9 mouse cellular contexts compared by ENCODE assay signal in genomic region chr6:55487726-55488125, GRCm38 (mm10). TPM values are rescaled to one million over a fixed set of nuclear protein-coding genes. Genes with fewer than 3 reads are reported as not detected.
DNase-seq lines count a peak whose midpoint lies in the region; ATAC-seq and TF ChIP-seq lines count a peak whose summit lies in the region.
"Had no signal": no experiment of that assay in that cellular context is flagged by ENCODE, and none has a peak within 500 bp of the region (broad histone marks: within the 10 kb centered on the region; RNA-seq: fewer than 3 reads in every experiment).

No protein-coding gene starts in this region.

- WGBS in embryonic facial prominence, embryonic 11.5 days, result 60% methylated on average over 6 of the region's 6 CpGs
- WGBS in embryonic facial prominence, embryonic 10.5 days, result 72% methylated on average over 6 of the region's 6 CpGs
- WGBS in heart, embryonic 13.5 days, result 39% methylated on average over 6 of the region's 6 CpGs
- 44% methylated on average over 6 of the region's 6 CpGs for WGBS in lung, adult 2 months

- H3K27ac ChIP-seq in embryonic facial prominence, embryonic 11.5 days (replicated peaks; ENCODE audit: low read depth, low read length), result no peak overlapping the region
- H3K27ac ChIP-seq in embryonic facial prominence, embryonic 10.5 days (replicated peaks), result no peak overlapping the region
- no peak overlapping the region for H3K27ac ChIP-seq in heart, embryonic 13.5 days (replicated peaks)
- H3K27ac ChIP-seq: neural tube, embryonic 15.5 days had no signal

- H3K4me1 ChIP-seq in embryonic facial prominence, embryonic 11.5 days (ENCODE audit: control insufficient read depth, insufficient read depth, low read length), result no peaks in the 10 kb centered on the region
- peaks cover 25% of the 10 kb centered on the region for H3K4me1 ChIP-seq in embryonic facial prominence, embryonic 10.5 days
- H3K4me1 ChIP-seq in heart, embryonic 13.5 days, result peaks cover 19% of the 10 kb centered on the region
- H3K4me1 ChIP-seq in lung, adult 2 months (ENCODE audit: control insufficient read depth, insufficient read depth, low read length), result no peaks in the 10 kb centered on the region

- H3K4me2 ChIP-seq in embryonic facial prominence, embryonic 11.5 days (ENCODE audit: low read depth, low read length), result no peak overlapping the region
- no peak overlapping the region for H3K4me2 ChIP-seq in heart, embryonic 13.5 days
- H3K4me2 ChIP-seq: neural tube, embryonic 15.5 days had no signal

- no peak overlapping the region for H3K4me3 ChIP-seq in embryonic facial prominence, embryonic 11.5 days (ENCODE audit: low read depth, low read length)
- no peak overlapping the region for H3K4me3 ChIP-seq in embryonic facial prominence, embryonic 10.5 days
- H3K4me3 ChIP-seq in heart, embryonic 13.5 days, result no peak overlapping the region
- no peak overlapping the region for H3K4me3 ChIP-seq in lung, adult 2 months (replicated peaks; ENCODE audit: extremely low read depth, low read depth, low read length)
- H3K4me3 ChIP-seq: neural tube, embryonic 15.5 days had no signal

- ATAC-seq in embryonic facial prominence, embryonic 11.5 days (replicated peaks; ENCODE audit: insufficient number of reproducible peaks, low FRiP score, low TSS enrichment, low read depth), result 0 out of 2 replicates have a peak, but pooled peaks have one; percentile 19
- 0 out of 2 replicates have a peak, but pooled peaks have one; percentile 44 for ATAC-seq in heart, embryonic 13.5 days (ENCODE audit: extremely low read depth, insufficient number of reproducible peaks, low FRiP score, low TSS enrichment)
- ATAC-seq in megakaryocyte-erythroid progenitor cell, adult 5-6 weeks (replicated peaks; ENCODE audit: low FRiP score, low TSS enrichment, poor library complexity, severe bottlenecking), result no peak; the same call in 1 of the 2 replicates

- TF ChIP-seq CTCF in lung, adult 2 months (IDR thresholded peaks at IDR 0.05; ENCODE audit: insufficient read depth, low read length), result no peak

- H3K9me3 ChIP-seq in embryonic facial prominence, embryonic 11.5 days (replicated peaks; ENCODE audit: control insufficient read depth, low read length), result no peaks in the 10 kb centered on the region
- no peaks in the 10 kb centered on the region for H3K9me3 ChIP-seq in embryonic facial prominence, embryonic 10.5 days
- no peaks in the 10 kb centered on the region for H3K9me3 ChIP-seq in heart, embryonic 13.5 days
- H3K9me3 ChIP-seq: neural tube, embryonic 15.5 days had no signal

- no peaks in the 10 kb centered on the region for H3K36me3 ChIP-seq in embryonic facial prominence, embryonic 11.5 days (replicated peaks; ENCODE audit: control insufficient read depth, insufficient read depth, low read depth, low read length)
- peaks cover 5% of the 10 kb centered on the region; the same call in 1 of the 2 replicates for H3K36me3 ChIP-seq in embryonic facial prominence, embryonic 10.5 days (replicated peaks)
- H3K36me3 ChIP-seq in heart, embryonic 13.5 days, result no peaks in the 10 kb centered on the region

- TF ChIP-seq POLR2A in lung, adult 2 months (IDR thresholded peaks at IDR 0.05; ENCODE audit: borderline replicate concordance, extremely low read depth, low read depth, low read length), result no peak

- no peak for DNase-seq in embryonic facial prominence, embryonic 11.5 days (ENCODE audit: low spot score)
- no peak for DNase-seq in embryonic facial prominence, embryonic 10.5 days (ENCODE audit: low spot score)
- peak; percentile 33 for DNase-seq in 3T3-L1 (ENCODE audit: low read depth, low spot score)
- peak; percentile 31 for DNase-seq in lung, adult 2 months
- DNase-seq in right cerebral cortex, adult 2 months (ENCODE audit: low spot score in 2 of 2), result no peak
- DNase-seq in left cerebral cortex, adult 11 months (ENCODE audit: low spot score), result no peak

- H3K9ac ChIP-seq in embryonic facial prominence, embryonic 11.5 days (replicated peaks; ENCODE audit: low read length), result no peak overlapping the region
- H3K9ac ChIP-seq in heart, embryonic 13.5 days, result no peak overlapping the region
- H3K9ac ChIP-seq: neural tube, embryonic 15.5 days had no signal

- no peaks in the 10 kb centered on the region for H3K27me3 ChIP-seq in embryonic facial prominence, embryonic 11.5 days (ENCODE audit: control insufficient read depth, insufficient read depth, low read length)
- H3K27me3 ChIP-seq in embryonic facial prominence, embryonic 10.5 days (replicated peaks; ENCODE audit: low read depth, poor library complexity, severe bottlenecking), result no peaks in the 10 kb centered on the region
- H3K27me3 ChIP-seq in heart, embryonic 13.5 days (replicated peaks), result peaks cover 20% of the 10 kb centered on the region
- H3K27me3 ChIP-seq: neural tube, embryonic 15.5 days had no signal

RNA-seq across cellular contexts. Expression of gene Adcyap1r1, which starts 35.9 kb away (rescaled TPM):
- polyA plus RNA-seq in embryonic facial prominence, embryonic 11.5 days (2014; fragmentation: Nextera tagmentation; extraction: Ambion mirVana), result 2.5 and 3.7 TPM in 2 replicates
- 4.4 and 9.7 TPM in 2 replicates for polyA plus RNA-seq in embryonic facial prominence, embryonic 10.5 days (2016; fragmentation: Nextera tagmentation; extraction: Ambion mirVana)
- 3.6 and 3.8 TPM in 2 replicates for polyA plus RNA-seq in heart, embryonic 13.5 days (2015; fragmentation: Nextera tagmentation; extraction: Ambion mirVana)
- polyA plus RNA-seq in lung, adult 2 months (2012; rRNA removed), result 2.9 and 3.9 TPM in 2 replicates
- total RNA-seq in megakaryocyte-erythroid progenitor cell, adult 5-6 weeks (2014; fragmentation: Nextera tagmentation), result not detected in 2 replicates
- not detected in 2 replicates for total RNA-seq in megakaryocyte-erythroid progenitor cell, adult 5-6 weeks (2017)

Comparison
In these comparisons a context has a peak if more than half of its experiments do, and no peak if none do; other contexts are left out.
1. DNase-seq: peak in 3T3-L1 (single experiment) and lung, adult 2 months (single experiment); none in embryonic facial prominence, embryonic 11.5 days (single experiment), embryonic facial prominence, embryonic 10.5 days (single experiment), right cerebral cortex, adult 2 months (0 of 2) and left cerebral cortex, adult 11 months (single experiment).